Mouse (Mus musculus) megakaryocyte, embryonic 14.5 days (primary cell): Measurements from ENCODE around the gene Clasrp.

ENCODE experiments used
- FLI1 ChIP-seq: IDR thresholded peaks from 2 replicates; pipeline ENCODE4 v1.6.1; 2012; ENCODE audit warnings: low read length, inconsistent platforms, mixed read lengths
- GATA1 ChIP-seq: IDR thresholded peaks from 3 replicates; pipeline ENCODE4 v1.6.1; 2012; ENCODE audit warnings: mixed read lengths, low read length, inconsistent platforms, borderline replicate concordance

- TF ChIP-seq FLI1, result no peak
- TF ChIP-seq GATA1, result no peak
These were observed 46.9 kb upstream of the Clasrp start for GRCm38 (mm10) chr7:19651063-19651786.
